Mouse (Mus musculus) CH12.LX (cell line): ENCODE results near the gene Lrrc20. TPM values are rescaled to one million over a fixed set of nuclear protein-coding genes. Genes with fewer than 3 reads are reported as not detected.

ENCODE experiments used
- DNase-seq: peaks from one replicate; pipeline ENCODE4 v3.0.0-alpha.2; 2013; ENCODE audit errors: extremely low read depth
- H3K27ac ChIP-seq: 2 replicates; pipeline ENCODE4 v1.5.1; 2012; ENCODE audit warnings: low read depth, mild to moderate bottlenecking, control low read depth, moderate library complexity; ENCODE audit not compliant: insufficient read depth
- H3K27me3 ChIP-seq: replicated peaks from 2 replicates; pipeline ENCODE3; 2012; ENCODE audit warnings: inconsistent platforms
- H3K36me3 ChIP-seq, 2 experiments: replicated peaks in 1 of 2; 2 replicates each; pipeline versions ENCODE3 to v1.6.1; 2012; ENCODE audit warnings: inconsistent platforms in 1 of 2, low read length in 1 of 2, mild to moderate bottlenecking in 1 of 2, mixed read lengths in 1 of 2, moderate library complexity in 1 of 2; ENCODE audit not compliant: control insufficient read depth in 1 of 2, insufficient read depth in 1 of 2
- H3K4me1 ChIP-seq, 2 experiments: 2 replicates each; pipeline ENCODE4 v1.6.1; 2012; ENCODE audit warnings: inconsistent platforms in 1 of 2, moderate library complexity in 1 of 2; ENCODE audit not compliant: insufficient read depth in 2 of 2, control insufficient read depth in 1 of 2
- H3K4me2 ChIP-seq: 2 replicates; pipeline ENCODE4 v1.6.1; 2012; ENCODE audit warnings: low read depth, mild to moderate bottlenecking, control low read depth; ENCODE audit not compliant: poor library complexity, insufficient read depth, severe bottlenecking
- H3K4me3 ChIP-seq, 3 experiments: fragments of 150-350 bp in 1 of 3; sonication (generic) in 1 of 3; replicated peaks in 1 of 3; 2 replicates each; pipeline versions ENCODE3 to v1.5.1; 2011 to 2012; ENCODE audit warnings: low read depth in 2 of 3, low read length in 2 of 3, mild to moderate bottlenecking in 2 of 3, moderate library complexity in 2 of 3, control low read depth in 1 of 3, improper control_type of control experiment in 1 of 3, inconsistent platforms in 1 of 3, mixed read lengths in 1 of 3; ENCODE audit not compliant: poor library complexity in 1 of 3
- H3K79me2 ChIP-seq: replicated peaks from 2 replicates; pipeline ENCODE4 v1.6.1; 2012; ENCODE audit warnings: mild to moderate bottlenecking, moderate library complexity; ENCODE audit not compliant: control insufficient read depth, poor library complexity, insufficient read depth, severe bottlenecking; ENCODE audit errors: extremely low read depth
- H3K9ac ChIP-seq: 2 replicates; pipeline ENCODE4 v1.6.1; 2012; ENCODE audit warnings: low read depth, mild to moderate bottlenecking, control low read depth, moderate library complexity; ENCODE audit not compliant: insufficient read depth
- H3K9me3 ChIP-seq: replicated peaks from 2 replicates; pipeline ENCODE3; 2012; ENCODE audit warnings: low read length, inconsistent platforms, mixed read lengths
- CHD1 ChIP-seq: IDR thresholded peaks from 2 replicates; pipeline ENCODE4 v1.6.1; 2012; ENCODE audit warnings: low read depth, low read length, improper control_type of control experiment, inconsistent platforms
- CHD2 ChIP-seq: IDR thresholded peaks from 2 replicates; pipeline ENCODE4 v1.6.1; 2011; ENCODE audit warnings: low read length, improper control_type of control experiment
- ELF1 ChIP-seq: IDR thresholded peaks from 2 replicates; pipeline ENCODE4 v1.6.1; 2014; ENCODE audit warnings: low read depth, mild to moderate bottlenecking, inconsistent platforms, low read length, improper control_type of control experiment
- EP300 ChIP-seq: IDR thresholded peaks from 2 replicates; pipeline ENCODE4 v1.6.1; 2011; ENCODE audit warnings: low read length, improper control_type of control experiment
- GABPA ChIP-seq: IDR thresholded peaks from 2 replicates; pipeline ENCODE4 v1.6.1; 2012; ENCODE audit warnings: low read depth, low read length, improper control_type of control experiment, inconsistent platforms; ENCODE audit not compliant: insufficient replicate concordance
- JUN ChIP-seq: IDR thresholded peaks from 2 replicates; pipeline ENCODE4 v1.6.1; 2011; ENCODE audit warnings: low read depth, mild to moderate bottlenecking, low read length, improper control_type of control experiment, moderate library complexity; ENCODE audit not compliant: insufficient read depth
- MAFK ChIP-seq: IDR thresholded peaks from 2 replicates; pipeline ENCODE4 v1.6.1; 2011; ENCODE audit warnings: low read length, improper control_type of control experiment; ENCODE audit not compliant: insufficient replicate concordance
- MAZ ChIP-seq: IDR thresholded peaks from 2 replicates; pipeline ENCODE4 v1.6.1; 2012; ENCODE audit warnings: low read depth, mild to moderate bottlenecking, inconsistent platforms, low read length, improper control_type of control experiment, moderate library complexity
- MEF2A ChIP-seq: IDR thresholded peaks from 2 replicates; pipeline ENCODE4 v1.6.1; 2014; ENCODE audit warnings: low read depth, mild to moderate bottlenecking, inconsistent platforms, low read length, improper control_type of control experiment, borderline replicate concordance
- MXI1 ChIP-seq: IDR thresholded peaks from 2 replicates; pipeline ENCODE4 v1.6.1; 2011; ENCODE audit warnings: mild to moderate bottlenecking, low read depth, low read length, improper control_type of control experiment
- NRF1 ChIP-seq: IDR thresholded peaks from 2 replicates; pipeline ENCODE4 v1.6.1; 2014; ENCODE audit warnings: low read depth, mild to moderate bottlenecking, inconsistent platforms, low read length, improper control_type of control experiment, moderate library complexity
- PAX5 ChIP-seq: IDR thresholded peaks from 2 replicates; pipeline ENCODE4 v1.6.1; 2012; ENCODE audit warnings: low read length, inconsistent platforms, mixed read lengths
- POLR2AphosphoS2 ChIP-seq: IDR thresholded peaks from 2 replicates; pipeline ENCODE4 v1.6.1; 2011; ENCODE audit warnings: low read depth, low read length, improper control_type of control experiment
- RAD21 ChIP-seq: IDR thresholded peaks from 2 replicates; pipeline ENCODE4 v1.6.1; 2011; ENCODE audit warnings: low read depth, mild to moderate bottlenecking, low read length, improper control_type of control experiment, moderate library complexity
- SIN3A ChIP-seq: IDR thresholded peaks from 2 replicates; pipeline ENCODE4 v1.6.1; 2012; ENCODE audit warnings: low read length, improper control_type of control experiment, inconsistent platforms
- TCF12 ChIP-seq: IDR thresholded peaks from 2 replicates; pipeline ENCODE4 v1.6.1; 2014; ENCODE audit warnings: low read depth, mild to moderate bottlenecking, inconsistent platforms, low read length, improper control_type of control experiment
- USF1 ChIP-seq: IDR thresholded peaks from 2 replicates; pipeline ENCODE4 v1.6.1; 2014; ENCODE audit warnings: low read depth, mild to moderate bottlenecking, inconsistent platforms, low read length, improper control_type of control experiment
- ZC3H11A ChIP-seq: IDR thresholded peaks from 2 replicates; pipeline ENCODE4 v1.6.1; 2012; ENCODE audit warnings: low read depth, mild to moderate bottlenecking, inconsistent platforms, low read length, improper control_type of control experiment
- ZMIZ1 ChIP-seq: IDR thresholded peaks from 2 replicates; pipeline ENCODE4 v1.6.1; 2012; ENCODE audit warnings: low read depth, mild to moderate bottlenecking, inconsistent platforms, low read length, improper control_type of control experiment
- ZNF384 ChIP-seq: IDR thresholded peaks from 2 replicates; pipeline ENCODE4 v1.6.1; 2012; ENCODE audit warnings: low read depth, low read length, improper control_type of control experiment, inconsistent platforms
- dilution Hi-C: fragments of 300-500 bp; cut with MboI; formaldehyde crosslinking; loops from 2 replicates; pipeline ENCODE4 v1.14.3; 2020; ENCODE audit warnings: low sequenced_read_pairs; ENCODE audit not compliant: extremely low pct_unique_long_range_greater_than_20kb, extremely low pct_ligation_motif_present
- in situ Hi-C: fragments of 300-500 bp; cut with MboI; formaldehyde crosslinking; loops from 3 replicates; pipeline ENCODE4 v1.14.3; 2019; ENCODE audit warnings: low sequenced_read_pairs, low pct_ligation_motif_present, low pct_unique_long_range_greater_than_20kb, mixed read lengths
- polyA plus RNA-seq: library from polyadenylated mRNA; unstranded; fragments of >175 nt; gene quantifications from 2 replicates; pipeline ENCODE4 v1.2.1, GENCODE M21; 2012; ENCODE audit warnings: low read depth; ENCODE audit not compliant: insufficient read length
- total RNA-seq, 2 experiments: library from RNA; depleted of rRNA; stranded (reverse); fragments of 300-350 nt in 1 of 2; fragments of >200 nt in 1 of 2; gene quantifications; 2 replicates each; pipeline ENCODE4 v1.2.3; 2012 to 2014

Lrrc20 gene
- total and polyA plus RNA-seq, 3 experiments = 8.0 to 13.7 (median 9.9) TPM

DNA sequence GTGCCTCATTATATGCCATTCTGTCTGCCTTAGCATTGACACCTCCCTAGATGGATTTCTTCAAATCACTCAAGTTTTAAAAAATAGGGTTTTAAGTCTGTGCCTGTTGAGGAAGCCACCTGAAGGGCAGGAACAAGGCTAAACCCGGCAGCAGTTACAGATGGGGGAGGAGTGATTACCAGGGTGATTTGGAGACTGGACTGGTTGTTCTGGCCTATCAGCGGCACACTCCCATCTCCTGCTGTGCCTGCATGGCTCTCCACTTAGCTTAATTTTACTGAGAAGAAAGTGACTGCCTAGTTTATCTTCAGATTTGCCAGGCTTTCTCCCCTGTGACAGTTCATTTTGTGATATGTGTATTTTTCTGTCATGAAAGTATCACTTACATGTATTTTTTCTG is 43.9 kb downstream of the Lrrc20 start:
- dilution Hi-C loops (no loop called here), in situ Hi-C loops (no loop called here)
- Histone ChIP-seq H3K4me1 (peaks cover 0 to 6% of the 10 kb centered on the region in 2 experiments; a peak in 2 of 4 replicates), H3K27ac (no peak overlapping the region), H3K27me3 (no peaks in the 10 kb centered on the region), H3K36me3 (peaks cover 0 to 14% of the 10 kb centered on the region in 2 experiments), H3K4me3 (no peak overlapping the region), H3K9ac (no peak overlapping the region), H3K9me3 (peaks cover 12% of the 10 kb centered on the region), H3K79me2 (no peaks in the 10 kb centered on the region), H3K4me2 (no peak overlapping the region)
- no peak for TF ChIP-seq USF1
- no peak for TF ChIP-seq ELF1
- no peak for TF ChIP-seq NRF1
- TF ChIP-seq MAZ = no peak
- TF ChIP-seq GABPA = no peak
- TF ChIP-seq MAFK = no peak
- TF ChIP-seq ZNF384 = no peak
- no peak for TF ChIP-seq MXI1
- TF ChIP-seq CHD1 = no peak
- no peak for DNase-seq

DNA sequence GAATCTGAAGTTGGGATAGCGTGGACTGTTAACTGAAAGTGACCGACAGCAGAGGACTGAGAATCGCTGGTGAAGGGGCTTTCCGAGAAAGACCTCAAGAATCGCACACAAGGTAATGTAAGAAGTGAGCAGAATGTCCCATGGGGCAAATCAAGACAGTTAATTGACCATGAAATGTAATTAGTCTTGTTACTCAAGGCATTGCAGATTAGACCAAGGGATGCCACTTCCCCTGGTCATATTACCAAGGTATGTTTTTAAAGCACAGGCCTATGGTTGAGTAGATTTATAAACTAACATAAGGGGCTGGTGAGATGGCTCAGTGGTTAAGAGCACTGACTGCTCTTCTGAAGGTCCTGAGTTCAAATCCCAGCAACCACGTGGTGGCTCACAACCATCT is 45.1 kb downstream of the Lrrc20 start:
- Histone ChIP-seq H3K9ac (no peak overlapping the region), H3K4me3 (no peak overlapping the region), H3K4me1 (peaks cover 0 to 6% of the 10 kb centered on the region in 2 experiments; a peak in 2 of 4 replicates), H3K27me3 (no peaks in the 10 kb centered on the region), H3K36me3 (peaks cover 0 to 14% of the 10 kb centered on the region in 2 experiments), H3K27ac (no peak overlapping the region), H3K4me2 (no peak overlapping the region), H3K9me3 (peaks cover 12% of the 10 kb centered on the region), H3K79me2 (no peaks in the 10 kb centered on the region)
- TF ChIP-seq JUN = no peak
- no peak for TF ChIP-seq EP300
- TF ChIP-seq CHD2 = no peak
- TF ChIP-seq RAD21 = no peak
- no peak for TF ChIP-seq NRF1
- no peak for TF ChIP-seq SIN3A
- TF ChIP-seq ZC3H11A = no peak
- TF ChIP-seq TCF12 = no peak
- TF ChIP-seq MAFK = no peak
- no peak for TF ChIP-seq ZMIZ1
- TF ChIP-seq MXI1 = no peak
- TF ChIP-seq MAZ = no peak
- TF ChIP-seq MEF2A = no peak
- TF ChIP-seq POLR2AphosphoS2 = no peak
- TF ChIP-seq PAX5 = no peak
- DNase-seq = no peak
- in situ Hi-C loops (no loop called here), dilution Hi-C loops (no loop called here)
